Mouse (Mus musculus): Measurements from ENCODE around the gene Arhgef26. TPM values are rescaled to one million over a fixed set of nuclear protein-coding genes. Genes with fewer than 3 reads are reported as not detected.
A peak's percentile ranks its signal among the peaks of the same experiment; 100 is the strongest.

The Arhgef26 gene
- total RNA-seq, 2 experiments from 2014 or later, result 3.1 to 3.7 TPM

DNA sequence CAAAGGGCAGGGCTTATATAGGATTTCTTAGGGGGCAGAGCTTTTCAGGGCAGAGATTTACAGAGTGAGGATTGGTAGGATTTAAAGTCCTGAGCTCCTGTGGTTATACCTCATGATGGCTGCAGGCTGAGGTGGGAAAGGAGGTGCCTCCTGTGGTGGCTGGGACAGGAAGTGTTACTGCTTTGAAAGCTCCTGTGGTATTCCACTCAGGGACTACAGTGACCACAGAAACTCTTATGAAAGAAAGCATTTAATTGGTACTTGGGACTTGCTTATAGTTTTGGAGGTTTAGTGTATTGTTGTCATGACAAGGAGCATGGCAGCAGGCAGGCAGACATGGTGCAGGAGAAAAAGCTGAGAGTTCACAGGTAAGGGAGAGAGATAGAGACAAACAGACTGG is 97.8 kb downstream of the Arhgef26 start:
- no peak for DNase-seq
- intact Hi-C loops (cut with DNase I; ENCODE audit: low total_unique reads), result no loop called here

DNA sequence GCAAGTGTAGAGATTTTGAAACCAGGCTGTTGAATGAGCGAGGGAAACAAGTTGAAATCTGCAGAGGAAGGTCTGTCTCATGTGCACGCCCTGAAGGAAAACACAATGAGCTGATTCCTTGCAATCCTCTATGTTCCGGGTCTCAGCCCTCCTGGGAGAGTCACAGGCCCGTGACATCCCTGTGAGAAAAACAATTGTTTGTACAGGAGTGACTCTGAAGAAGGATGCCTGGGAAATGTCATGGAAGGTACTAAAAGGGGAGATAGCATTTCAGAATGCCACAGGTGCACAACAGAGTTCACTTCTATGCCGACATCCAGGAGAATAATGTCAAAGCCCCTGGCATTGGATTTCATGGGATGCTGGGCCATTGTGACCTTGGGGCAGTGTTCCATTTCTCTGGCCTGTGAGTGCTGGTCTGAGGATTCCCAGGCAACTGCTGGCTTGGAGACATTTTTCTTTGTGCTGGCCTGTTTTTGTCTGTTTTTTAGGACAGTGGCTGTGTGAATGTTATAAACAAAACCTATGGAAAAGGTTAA is 102.4 kb downstream of the Arhgef26 start:
- DNase-seq, result no peak
- intact Hi-C loops (cut with DNase I; ENCODE audit: low total_unique reads), result no loop called here

DNA sequence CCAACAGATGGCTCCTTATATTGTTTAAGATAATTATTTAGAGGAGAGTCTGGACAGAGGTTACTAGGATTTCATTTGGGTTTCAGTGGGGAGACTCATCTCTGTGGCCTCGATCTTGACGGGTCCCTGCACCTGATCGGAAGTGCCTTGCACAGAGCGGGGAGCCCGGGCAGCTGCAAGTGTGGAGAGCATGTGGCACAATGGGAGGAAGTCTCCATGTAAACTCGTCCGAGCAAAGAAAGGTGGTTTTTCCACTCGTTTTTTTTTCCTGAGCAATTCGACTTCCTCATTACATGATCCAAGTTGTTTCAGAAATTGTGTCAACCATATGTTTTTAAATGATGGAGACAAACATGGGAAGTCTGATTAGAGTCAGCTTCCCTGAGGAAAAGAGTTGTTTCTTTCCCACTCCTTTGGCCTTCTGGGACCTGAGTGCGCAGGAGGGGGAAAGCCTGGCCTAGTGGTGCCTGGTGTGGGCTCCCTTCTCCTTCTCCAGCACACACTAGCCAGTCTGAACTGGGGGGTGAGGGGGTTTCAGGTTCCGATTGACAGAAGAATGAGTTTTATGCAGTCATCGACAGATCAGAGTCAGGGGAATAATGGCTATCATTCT is 105.5 kb downstream of the Arhgef26 start:
- DNase-seq, result no peak
- intact Hi-C loops (cut with DNase I; ENCODE audit: low total_unique reads), result no loop called here

DNA sequence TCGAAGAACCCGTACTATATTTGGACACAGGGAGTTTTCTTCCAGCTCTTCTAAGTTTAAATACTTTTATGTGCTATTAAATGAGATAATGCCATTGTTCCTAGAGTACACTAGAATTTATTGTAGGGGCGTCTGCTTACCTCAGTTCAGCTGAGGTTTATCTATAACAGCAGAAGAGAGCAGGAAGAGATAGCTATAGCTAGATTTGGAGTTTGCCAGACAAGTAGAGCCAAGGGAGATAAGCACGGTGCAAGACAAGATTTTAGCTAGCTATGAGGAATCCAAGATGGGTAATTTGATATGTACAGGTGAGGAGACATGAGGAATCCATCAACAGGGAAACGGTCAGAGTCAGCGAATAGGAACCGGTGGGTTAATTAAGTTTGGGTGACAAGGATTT is 108.1 kb downstream of the Arhgef26 start:
- intact Hi-C loops (cut with DNase I; ENCODE audit: low total_unique reads), result no loop called here
- DNase-seq, result no peak

DNA sequence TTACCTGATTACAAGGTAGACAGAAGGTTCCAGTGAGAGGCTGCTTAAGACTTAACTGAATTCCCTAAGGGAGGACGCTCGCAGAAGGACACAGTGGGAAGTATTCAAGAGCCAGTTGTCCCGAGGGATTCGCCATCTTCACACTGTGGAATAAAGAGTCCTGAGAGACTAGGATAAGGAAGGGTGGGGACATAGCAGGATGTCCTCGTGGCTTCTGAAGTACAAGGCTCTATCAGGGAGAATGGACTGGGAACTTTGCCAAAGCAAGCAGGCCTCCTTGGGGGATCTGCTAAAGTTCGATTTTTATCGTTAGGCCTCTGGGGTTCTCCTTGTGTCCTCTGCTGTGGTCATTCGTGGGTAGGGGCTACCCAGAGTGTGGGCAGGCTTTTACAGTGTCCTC is 109.0 kb downstream of the Arhgef26 start:
- intact Hi-C loops (cut with DNase I; ENCODE audit: low total_unique reads), result no loop called here
- no peak for DNase-seq

DNA sequence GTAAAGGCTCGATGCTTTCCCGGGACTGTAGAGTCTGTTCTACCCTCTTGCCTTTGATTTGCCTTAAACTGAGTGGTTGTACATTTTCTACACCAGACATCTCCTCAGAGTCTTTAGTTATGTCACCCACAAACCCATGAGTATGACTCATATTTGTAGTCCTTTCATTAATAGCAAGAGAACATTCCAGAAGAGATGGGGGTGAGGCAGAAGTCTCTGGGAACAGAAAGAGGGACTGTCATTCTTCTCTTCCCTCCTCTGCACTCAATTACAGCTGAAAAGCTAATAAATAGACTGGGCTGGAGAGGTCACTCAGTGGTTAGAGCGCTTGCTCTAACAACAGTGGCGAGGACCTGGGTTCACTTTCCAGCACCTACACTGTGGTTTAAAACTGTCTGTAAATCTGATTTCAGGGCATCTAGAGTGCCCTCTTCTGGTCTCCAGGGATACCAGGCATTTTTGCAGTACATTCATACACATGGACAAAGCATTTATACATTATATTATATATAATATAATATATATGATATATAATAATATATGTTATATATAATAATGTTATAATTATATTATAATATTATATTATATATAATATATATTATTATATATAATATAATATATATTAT is 111.8 kb downstream of the Arhgef26 start:
- DNase-seq, result no peak
- intact Hi-C loops (cut with DNase I; ENCODE audit: low total_unique reads), result no loop called here

DNA sequence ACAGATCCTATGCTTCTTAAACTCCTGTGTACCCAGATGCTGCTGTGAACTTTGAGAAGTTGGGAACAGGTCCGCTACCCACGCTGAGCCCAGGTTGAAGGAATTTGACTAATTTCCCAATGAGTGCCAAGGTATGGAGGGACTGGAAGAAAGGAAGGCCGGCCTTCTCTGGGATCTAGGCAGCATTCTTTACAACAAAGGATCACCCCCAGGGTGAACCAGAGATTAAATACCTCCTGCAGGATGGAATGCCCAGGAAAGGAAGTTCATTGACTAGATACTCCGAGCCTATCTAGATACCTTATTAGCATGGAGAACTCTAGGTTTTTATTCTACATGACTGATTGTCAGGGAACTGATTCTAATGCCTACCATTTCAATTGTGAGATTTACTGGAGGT is 114.8 kb downstream of the Arhgef26 start:
- intact Hi-C loops (cut with DNase I; ENCODE audit: low total_unique reads), result no loop called here
- DNase-seq, result no peak

DNA sequence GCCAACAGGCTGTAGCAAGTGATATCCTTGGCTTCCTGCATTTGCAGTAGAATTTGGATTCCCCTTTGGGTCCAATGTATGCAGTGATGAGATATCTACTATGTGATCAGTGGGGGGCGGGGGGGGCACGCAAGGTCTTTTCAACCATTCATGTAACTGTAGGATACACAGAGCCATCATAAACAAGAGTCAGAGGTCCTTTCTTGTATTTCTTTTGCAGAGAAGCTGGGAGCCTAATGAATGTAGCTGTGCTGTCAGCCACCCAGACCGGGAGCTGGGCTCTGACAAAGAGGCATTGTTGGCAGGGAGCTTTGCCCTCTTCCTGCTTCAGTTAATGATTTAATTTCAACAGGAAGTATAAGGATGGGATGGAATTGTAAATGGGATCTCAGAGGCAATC is 116.0 kb downstream of the Arhgef26 start:
- no peak for DNase-seq
- intact Hi-C loops (cut with DNase I; ENCODE audit: low total_unique reads), result no loop called here

DNA sequence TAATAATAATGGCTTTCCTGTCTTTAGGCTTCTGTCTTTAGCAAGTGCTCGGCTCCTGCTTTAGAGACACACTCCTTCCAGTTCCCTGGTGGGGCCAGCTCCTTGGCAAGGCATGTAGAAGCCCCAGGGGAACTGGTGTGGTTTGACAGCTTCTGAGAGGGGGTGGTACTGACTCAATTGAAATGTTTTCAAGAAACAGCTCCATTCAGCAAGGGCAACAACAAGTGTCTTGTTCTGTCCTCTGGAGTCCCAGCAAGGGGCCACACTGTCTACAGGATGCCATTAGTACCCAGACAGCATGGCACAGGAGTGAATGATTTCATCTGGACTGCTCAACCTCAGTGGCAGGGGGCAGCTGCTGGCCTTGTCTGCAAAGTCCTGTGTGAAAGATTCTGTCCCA is 117.7 kb downstream of the Arhgef26 start:
- no peak for DNase-seq
- intact Hi-C loops (cut with DNase I; ENCODE audit: low total_unique reads), result loop anchor here (5.0 kb wide), 1 partner anchor 239 kb away; no protein-coding TSS in a partner anchor

DNA sequence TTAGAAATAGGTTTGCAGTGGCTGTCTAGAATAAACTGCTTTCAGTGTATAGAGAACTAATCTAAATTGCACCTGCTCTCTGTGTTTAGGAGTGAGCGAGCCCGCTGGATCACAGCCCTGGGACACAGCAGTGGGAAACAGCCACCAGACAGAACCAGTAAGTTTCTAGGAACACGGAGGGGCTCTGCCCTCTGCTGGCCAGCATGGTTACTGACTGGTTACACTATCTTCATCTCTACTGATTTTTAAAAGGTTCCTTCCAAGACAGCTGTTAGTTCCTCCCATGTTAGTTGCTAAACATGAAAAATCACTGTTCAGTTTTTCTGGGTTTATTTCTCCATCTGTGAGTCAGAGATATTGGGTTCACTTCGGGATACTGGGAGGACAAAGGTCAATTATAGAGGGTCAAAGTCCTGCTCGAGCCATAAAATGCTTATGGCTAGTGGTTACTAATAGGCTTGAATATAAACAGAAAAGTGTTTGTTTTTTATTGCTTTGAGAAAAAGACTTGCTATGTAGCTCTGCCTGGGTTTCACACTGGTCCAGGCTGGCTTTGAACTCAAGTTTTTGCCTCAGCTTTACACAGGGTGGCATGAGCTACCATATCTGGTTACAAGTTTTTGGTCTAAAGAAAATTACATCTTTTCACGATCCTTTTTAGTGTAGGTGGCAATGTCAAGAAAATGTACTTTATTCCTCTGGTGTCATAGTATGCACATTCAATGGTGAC is 120.3 kb downstream of the Arhgef26 start:
- peak; percentile 67 for DNase-seq
- intact Hi-C loops (cut with DNase I; ENCODE audit: low total_unique reads), result loop anchor here (5.0 kb wide), 1 partner anchor 241 kb away; no protein-coding TSS in a partner anchor

DNA sequence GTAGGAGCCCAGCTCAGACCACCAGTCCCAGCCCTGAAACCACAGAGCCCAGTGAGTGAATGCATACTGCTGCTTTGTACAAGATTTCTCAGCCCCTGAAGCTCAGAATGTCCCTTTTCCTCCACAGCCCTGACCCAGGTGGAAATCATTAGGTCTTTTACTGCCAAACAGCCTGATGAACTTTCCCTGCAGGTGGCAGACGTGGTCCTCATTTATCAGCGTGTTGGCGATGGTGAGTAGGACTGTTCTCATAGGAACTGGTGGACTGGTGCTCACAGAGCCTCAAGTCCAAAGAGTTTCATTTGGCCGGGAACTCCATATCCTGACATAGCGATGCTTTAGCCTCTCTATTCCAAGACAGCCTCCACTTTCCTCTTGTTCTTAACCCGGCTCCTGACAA is 121.3 kb downstream of the Arhgef26 start:
- intact Hi-C loops (cut with DNase I; ENCODE audit: low total_unique reads), result loop anchor here (5.0 kb wide), 1 partner anchor 242 kb away; no protein-coding TSS in a partner anchor

DNA sequence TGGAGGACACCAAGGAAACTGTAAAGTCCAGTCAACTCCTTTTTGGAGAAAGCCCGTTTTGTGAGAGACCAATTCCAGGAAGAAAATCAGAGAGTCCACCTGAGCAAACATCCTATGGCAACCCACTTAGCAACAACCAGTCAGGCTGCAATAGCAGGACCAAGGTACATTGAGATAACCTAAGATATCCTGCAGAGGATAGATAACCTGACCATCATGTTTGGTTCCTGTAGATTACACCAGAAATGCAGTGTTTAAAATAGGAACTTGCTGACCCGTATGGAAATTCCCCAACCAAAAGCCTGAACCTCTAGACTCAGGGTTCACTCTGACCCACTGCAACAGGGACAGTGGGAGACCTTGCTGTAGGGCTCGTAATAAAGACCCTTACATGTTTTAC is 126.1 kb downstream of the Arhgef26 start:
- DNase-seq, result no peak
- intact Hi-C loops (cut with DNase I; ENCODE audit: low total_unique reads), result no loop called here

More for the DNA sequence above, 121.3 kb downstream of the Arhgef26 start:
- DNase-seq, result no peak

DNA sequence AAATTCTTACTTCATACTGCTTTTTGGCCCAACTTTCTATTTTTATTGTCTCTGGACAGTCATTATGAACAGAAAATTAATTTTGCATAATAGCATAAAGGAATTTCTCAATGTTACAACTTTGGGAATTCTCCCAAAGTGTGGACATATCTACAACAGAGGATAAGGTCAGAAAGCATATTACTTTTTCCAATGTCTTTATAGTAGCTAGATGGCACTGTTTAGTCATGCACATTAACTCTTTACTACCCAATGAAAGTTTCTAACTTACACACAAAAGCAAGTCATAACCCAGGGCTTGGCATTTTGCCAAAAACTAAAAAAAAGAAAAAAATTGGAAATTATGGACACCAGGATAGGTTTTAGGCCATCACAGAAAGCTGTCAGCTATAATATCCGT is 132.0 kb downstream of the Arhgef26 start:
- intact Hi-C loops (cut with DNase I; ENCODE audit: low total_unique reads), result no loop called here

DNA sequence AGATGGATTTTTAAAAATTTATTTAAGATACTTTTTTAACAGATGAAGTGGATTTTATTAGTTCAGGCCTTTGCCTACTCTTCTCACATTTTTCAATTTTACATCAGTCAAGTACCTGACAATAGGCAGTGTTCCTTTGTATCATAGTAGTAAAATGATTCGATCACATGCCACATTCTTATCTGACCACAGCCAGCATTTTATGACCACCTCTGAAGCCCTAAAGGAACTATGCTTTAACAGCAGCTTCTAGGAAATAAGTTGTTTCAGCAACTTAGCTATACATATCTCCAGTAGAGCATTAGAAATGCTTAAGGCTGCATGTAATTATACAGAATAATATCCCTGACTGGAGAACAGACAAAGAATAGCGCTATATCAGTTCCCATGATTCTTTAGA is 146.2 kb downstream of the Arhgef26 start:
- intact Hi-C loops (cut with DNase I; ENCODE audit: low total_unique reads), result no loop called here
- no peak for DNase-seq

More for the DNA sequence above, 132.0 kb downstream of the Arhgef26 start:
- no peak for DNase-seq

DNA sequence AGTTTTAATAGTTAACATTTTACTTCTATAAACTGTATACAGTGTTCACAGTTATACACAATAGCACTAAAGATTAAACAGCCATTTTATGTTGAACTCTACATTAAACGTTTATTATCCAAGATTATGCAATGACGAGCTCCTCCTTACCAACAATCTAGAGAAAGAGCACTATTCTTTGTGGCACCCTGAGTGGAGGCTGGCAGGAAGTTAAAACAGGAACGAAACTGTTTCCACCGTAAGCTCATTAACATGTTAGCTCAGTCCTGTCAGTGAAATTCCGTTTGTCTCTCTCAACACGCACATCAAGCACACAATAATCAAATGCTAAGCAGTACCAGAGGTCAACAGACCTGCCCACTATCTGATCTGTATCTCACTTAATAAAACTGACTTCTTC is 154.4 kb downstream of the Arhgef26 start:
- DNase-seq, result no peak
- intact Hi-C loops (cut with DNase I; ENCODE audit: low total_unique reads), result no loop called here

DNA sequence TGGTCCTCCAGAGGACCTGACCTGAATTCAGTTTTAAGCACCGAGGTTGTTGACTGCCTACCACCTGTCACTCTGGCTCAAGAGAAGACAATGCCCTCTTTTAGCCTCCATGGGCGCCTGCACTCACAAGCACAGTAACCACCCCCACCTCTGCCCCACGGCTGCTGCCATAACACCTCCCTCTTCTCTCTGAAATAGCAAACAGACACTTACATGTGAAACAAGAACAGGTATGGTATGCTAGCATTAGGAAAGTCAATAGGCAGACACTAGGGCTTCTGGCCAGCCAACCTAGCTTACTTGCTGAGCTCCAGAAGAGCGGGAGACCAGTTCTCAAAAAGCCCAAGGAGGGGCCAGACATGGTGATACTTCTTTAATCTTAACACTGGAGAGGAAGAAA is 161.2 kb downstream of the Arhgef26 start:
- intact Hi-C loops (cut with DNase I; ENCODE audit: low total_unique reads), result no loop called here
- DNase-seq, result no peak

DNA sequence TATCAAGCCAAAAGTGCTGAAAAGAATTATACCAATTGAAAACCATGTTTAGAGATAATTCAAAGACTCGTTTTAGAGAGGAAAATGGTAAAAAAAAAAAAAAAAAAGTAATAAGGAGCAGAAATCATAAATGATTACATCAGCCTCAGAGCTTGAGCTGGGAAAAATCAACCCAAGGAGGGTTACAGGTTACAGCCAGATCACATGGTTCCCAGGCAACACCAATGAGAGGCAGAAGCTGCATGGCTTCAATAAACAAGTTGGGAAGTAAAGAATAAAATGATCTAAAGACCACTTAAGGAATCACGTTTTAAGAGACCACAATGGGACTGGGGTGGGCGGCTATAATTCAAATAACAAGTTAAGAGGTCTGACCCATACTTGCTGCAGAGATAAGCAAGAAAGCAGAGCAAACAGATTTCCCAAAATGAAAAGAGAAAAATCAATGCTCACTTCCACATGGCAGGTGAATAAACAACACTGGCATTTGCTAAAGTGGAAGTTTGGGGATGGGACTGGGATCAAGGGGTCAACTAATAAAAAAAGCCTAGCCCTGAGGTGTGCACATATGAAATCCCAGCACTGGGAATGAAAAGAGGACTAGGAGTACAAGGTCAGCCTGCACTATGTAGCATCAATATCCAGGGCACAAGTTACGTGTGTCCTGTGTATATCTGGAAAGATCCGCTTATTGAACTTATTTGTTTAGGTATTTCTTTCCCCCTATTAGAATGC is 167.2 kb downstream of the Arhgef26 start:
- DNase-seq, result no peak
- intact Hi-C loops (cut with DNase I; ENCODE audit: low total_unique reads), result no loop called here

DNA sequence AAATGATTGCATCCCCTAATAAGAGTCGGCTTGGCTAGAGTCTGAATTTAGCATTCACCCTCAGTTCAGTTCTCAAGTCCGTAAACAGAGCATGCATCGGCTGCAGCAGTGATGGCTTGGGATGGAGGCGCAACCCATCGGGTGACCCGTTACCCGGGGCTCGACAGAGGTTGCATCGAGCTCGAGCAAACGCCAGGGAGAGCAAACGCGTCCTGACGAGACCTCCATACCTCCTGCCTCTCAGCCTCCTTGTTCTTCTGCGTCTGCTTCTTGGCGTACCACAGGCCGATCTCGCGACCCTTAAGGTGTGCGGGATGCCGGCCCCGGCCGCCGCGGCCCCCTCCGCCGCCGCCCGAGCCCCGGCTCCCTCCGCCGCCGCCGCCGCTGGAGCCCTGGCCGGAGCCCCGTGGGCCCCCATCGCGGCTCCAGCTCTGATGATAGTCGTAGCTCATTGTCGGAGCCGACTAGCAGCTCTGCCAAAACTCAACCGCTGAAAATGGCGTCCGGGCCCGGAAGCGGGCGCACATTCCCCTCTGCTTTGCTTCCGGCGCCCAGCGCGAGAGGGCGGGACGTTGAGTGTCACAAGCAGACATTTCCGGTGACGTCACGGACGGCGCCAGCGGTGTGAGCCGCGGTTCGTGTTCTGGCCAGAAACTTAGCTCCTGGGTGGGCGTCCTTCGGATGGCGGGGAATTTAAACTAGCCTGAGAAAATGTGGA is 168.5 kb downstream of the Arhgef26 start, which contains the start of gene Dhx36:
Dhx36 (minus strand) TSS at position 517 of the 718 bp plus-strand sequence.
- DNase-seq, result peak; percentile 97
- intact Hi-C loops (cut with DNase I; ENCODE audit: low total_unique reads), result no loop called here

DNA sequence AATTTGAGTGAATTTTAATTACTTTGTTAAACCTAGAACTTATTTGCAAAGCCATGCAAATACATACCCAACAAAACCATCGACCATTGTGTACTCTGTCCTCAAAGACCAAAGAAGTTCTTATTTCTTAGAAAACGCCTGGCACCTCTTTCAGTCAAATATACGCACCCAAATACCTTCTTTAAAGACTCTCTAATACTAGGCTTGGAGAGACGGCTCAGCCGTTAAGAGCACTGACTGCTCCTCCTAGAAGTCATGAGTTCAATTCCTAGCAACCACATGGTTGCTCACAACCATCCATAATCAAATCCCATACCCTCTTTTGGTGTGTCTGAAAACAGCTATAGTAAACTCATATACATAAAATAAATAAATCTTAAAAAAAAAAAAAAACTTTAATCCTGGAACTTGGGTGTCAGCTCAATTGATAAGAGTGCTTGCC is 169.1 kb downstream of the Arhgef26 start:
- intact Hi-C loops (cut with DNase I; ENCODE audit: low total_unique reads), result no loop called here
- no peak for DNase-seq
